Mouse (Mus musculus): ENCODE measurements around the gene Csrp2. TPM values are rescaled to one million over a fixed set of nuclear protein-coding genes. Genes with fewer than 3 reads are reported as not detected.

Csrp2 gene
- total RNA-seq, 2 experiments from 2014 or later, result 28.1 to 28.6 TPM

GRCm38 (mm10) chr10:110959781-110960180 is 40.2 kb downstream of the Csrp2 start:
- intact Hi-C loops (cut with DNase I; ENCODE audit: low total_unique reads), result no loop called here

GRCm38 (mm10) chr10:110960841-110961240 is 41.3 kb downstream of the Csrp2 start:
- DNase-seq, result no peak
- intact Hi-C loops (cut with DNase I; ENCODE audit: low total_unique reads), result no loop called here

More at GRCm38 (mm10) chr10:110959781-110960180, 40.2 kb downstream of the Csrp2 start:
- no peak for DNase-seq

GRCm38 (mm10) chr10:110962172-110962571 is 42.6 kb downstream of the Csrp2 start:
- intact Hi-C loops (cut with DNase I; ENCODE audit: low total_unique reads), result no loop called here
- no peak for DNase-seq

- intact Hi-C loops (cut with DNase I; ENCODE audit: low total_unique reads), result loop anchor here (5.0 kb wide), 2 partner anchors 131 to 179 kb away; no protein-coding TSS in a partner anchor
These were observed 51.5 kb downstream of the Csrp2 start for GRCm38 (mm10) chr10:110971044-110971443.

GRCm38 (mm10) chr10:110971483-110971882 is 51.9 kb downstream of the Csrp2 start:
- intact Hi-C loops (cut with DNase I; ENCODE audit: low total_unique reads), result loop anchor here (5.0 kb wide), 2 partner anchors 131 to 179 kb away; no protein-coding TSS in a partner anchor
- no peak for DNase-seq

More at GRCm38 (mm10) chr10:110971044-110971443, 51.5 kb downstream of the Csrp2 start:
- no peak for DNase-seq

GRCm38 (mm10) chr10:110971998-110972397 is 52.4 kb downstream of the Csrp2 start:
- intact Hi-C loops (cut with DNase I; ENCODE audit: low total_unique reads), result loop anchor here (5.0 kb wide), 2 partner anchors 130 to 180 kb away; no protein-coding TSS in a partner anchor
- DNase-seq, result no peak

GRCm38 (mm10) chr10:110974463-110974862 is 54.9 kb downstream of the Csrp2 start:
- DNase-seq, result peak; percentile 31
- intact Hi-C loops (cut with DNase I; ENCODE audit: low total_unique reads), result loop anchor here (5.0 kb wide), 2 partner anchors 128 to 182 kb away; no protein-coding TSS in a partner anchor

- no peak for DNase-seq
- intact Hi-C loops (cut with DNase I; ENCODE audit: low total_unique reads), result loop anchor here (5.0 kb wide), 2 partner anchors 127 to 183 kb away; no protein-coding TSS in a partner anchor
These were observed 55.3 kb downstream of the Csrp2 start for GRCm38 (mm10) chr10:110974885-110975284.

- DNase-seq, result peak; percentile 24
- intact Hi-C loops (cut with DNase I; ENCODE audit: low total_unique reads), result no loop called here
These were observed 56.5 kb downstream of the Csrp2 start for GRCm38 (mm10) chr10:110976046-110976445.

GRCm38 (mm10) chr10:110977379-110977778 is 57.8 kb downstream of the Csrp2 start:
- DNase-seq, result no peak
- intact Hi-C loops (cut with DNase I; ENCODE audit: low total_unique reads), result no loop called here

GRCm38 (mm10) chr10:110979431-110979830 is 59.8 kb downstream of the Csrp2 start:
- intact Hi-C loops (cut with DNase I; ENCODE audit: low total_unique reads), result no loop called here
- DNase-seq, result no peak

GRCm38 (mm10) chr10:110980441-110980840 is 60.9 kb downstream of the Csrp2 start:
- intact Hi-C loops (cut with DNase I; ENCODE audit: low total_unique reads), result no loop called here
- DNase-seq, result no peak

- no peak for DNase-seq
- intact Hi-C loops (cut with DNase I; ENCODE audit: low total_unique reads), result no loop called here
These were observed 63.2 kb downstream of the Csrp2 start for GRCm38 (mm10) chr10:110982771-110983170.

GRCm38 (mm10) chr10:110986682-110987081 is 67.1 kb downstream of the Csrp2 start:
- no peak for DNase-seq
- intact Hi-C loops (cut with DNase I; ENCODE audit: low total_unique reads), result loop anchor here (5.0 kb wide), 1 partner anchor 111 kb away; no protein-coding TSS in a partner anchor

Other genes with a start within 250 kb of the Csrp2 start
- gene E2f7, start 174.3 kb upstream of the Csrp2 start, total RNA-seq (2021), result 1 to 10 TPM; 2.2 to 2.3 TPM
- 10 to 100 TPM; 20.7 to 22.6 TPM for gene Zdhhc17, start 90.4 kb downstream of the Csrp2 start, total RNA-seq (2021)
- 10 to 100 TPM; 14.4 to 14.8 TPM for gene Osbpl8, start 245.0 kb downstream of the Csrp2 start, total RNA-seq (2021)

Measured in gastrocnemius, postnatal 14 days (tissue).